Mouse (Mus musculus): ENCODE data around the gene Inpp5d. TPM values are rescaled to one million over a fixed set of nuclear protein-coding genes. Genes with fewer than 3 reads are reported as not detected.

Gene Inpp5d
- polyA plus RNA-seq, 1 experiment from 2014 or later: 6.0 TPM

DNA sequence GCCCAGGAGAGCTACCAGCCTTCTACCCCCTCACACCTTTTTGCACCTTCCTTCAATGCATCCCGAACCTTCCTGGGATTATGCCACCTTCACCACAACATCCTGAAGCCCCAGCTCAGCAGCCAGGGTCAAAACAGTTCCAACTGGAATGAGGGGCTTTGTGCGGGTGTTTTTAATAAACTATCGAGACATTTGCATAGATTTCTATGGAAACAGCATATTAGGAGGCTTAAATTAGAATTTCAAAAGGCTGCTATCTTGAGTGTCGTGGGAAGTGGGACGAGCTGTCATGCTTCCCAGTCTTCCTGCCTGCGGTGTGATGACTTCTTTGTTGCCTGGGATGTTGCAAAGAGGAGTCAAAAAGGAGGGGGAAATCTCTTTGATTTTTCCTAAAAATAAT is 88.9 kb downstream of the Inpp5d start:
- Histone ChIP-seq H3K27ac (replicated peaks) (no peak overlapping the region), H3K4me2 (no peak overlapping the region), H3K4me3 (no peak overlapping the region), H3K9me3 (peaks cover 7% of the 10 kb centered on the region), H3K36me3 (peaks cover 15% of the 10 kb centered on the region), H3K27me3 (replicated peaks) (no peaks in the 10 kb centered on the region), H3K4me1 (no peaks in the 10 kb centered on the region), H3K9ac (no peak overlapping the region)
- WGBS: 56% methylated on average over 6 of the region's 6 CpGs
- ATAC-seq (ENCODE audit: extremely low read depth, insufficient number of reproducible peaks, low FRiP score, low TSS enrichment): no peak

DNA sequence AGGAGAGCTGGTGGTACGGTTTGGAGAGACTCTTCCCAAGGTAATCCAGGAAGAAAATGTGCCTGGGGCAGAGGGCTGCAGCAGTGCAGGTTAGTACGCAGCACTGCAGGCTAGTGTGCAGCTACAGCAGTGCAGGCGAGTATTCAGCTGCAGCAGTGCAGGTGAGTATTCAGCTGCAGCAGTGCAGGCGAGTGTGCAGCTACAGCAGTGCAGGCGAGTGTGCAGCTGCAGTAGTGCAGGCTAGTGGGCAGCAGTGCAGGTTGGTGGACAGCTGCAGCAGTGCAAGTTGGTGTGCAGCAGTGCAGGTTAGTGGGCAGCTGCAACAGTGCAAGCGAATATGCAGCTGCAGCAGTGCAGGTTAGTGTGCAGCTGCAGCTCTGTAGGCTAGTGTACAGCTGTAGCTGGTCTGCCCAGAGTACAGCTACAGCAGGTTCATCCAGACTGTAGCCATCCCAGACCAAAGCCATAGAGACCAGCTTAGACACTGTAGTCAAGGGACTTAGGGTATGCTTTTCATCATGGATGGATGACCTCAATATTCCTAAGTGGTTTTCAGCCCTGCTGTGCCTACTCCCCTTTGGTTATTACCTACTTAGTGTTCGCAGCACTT is 89.7 kb downstream of the Inpp5d start:
- H3K4me2 ChIP-seq: no peak overlapping the region
- peaks cover 13% of the 10 kb centered on the region for H3K36me3 ChIP-seq
- no peak overlapping the region for H3K9ac ChIP-seq
- H3K4me1 ChIP-seq: no peaks in the 10 kb centered on the region
- WGBS: 76% methylated on average over 7 of the region's 7 CpGs
- no peaks in the 10 kb centered on the region for H3K27me3 ChIP-seq (replicated peaks)
- H3K27ac ChIP-seq (replicated peaks): no peak overlapping the region
- H3K9me3 ChIP-seq: peaks cover 7% of the 10 kb centered on the region
- ATAC-seq (ENCODE audit: extremely low read depth, insufficient number of reproducible peaks, low FRiP score, low TSS enrichment): no peak
- H3K4me3 ChIP-seq: no peak overlapping the region

- Histone ChIP-seq H3K27me3 (replicated peaks) (no peaks in the 10 kb centered on the region; the same call in 1 of the 2 replicates), H3K4me3 (no peak overlapping the region), H3K27ac (replicated peaks) (no peak overlapping the region), H3K9me3 (peaks cover 7% of the 10 kb centered on the region), H3K36me3 (peaks cover 18% of the 10 kb centered on the region), H3K9ac (no peak overlapping the region), H3K4me1 (no peaks in the 10 kb centered on the region), H3K4me2 (no peak overlapping the region)
- ATAC-seq (ENCODE audit: extremely low read depth, insufficient number of reproducible peaks, low FRiP score, low TSS enrichment): no peak
- 58% methylated on average over 10 of the region's 10 CpGs for WGBS
Observed at GRCm38 (mm10) chr1:87711938-87712613, 92.0 kb downstream of the Inpp5d start.

DNA sequence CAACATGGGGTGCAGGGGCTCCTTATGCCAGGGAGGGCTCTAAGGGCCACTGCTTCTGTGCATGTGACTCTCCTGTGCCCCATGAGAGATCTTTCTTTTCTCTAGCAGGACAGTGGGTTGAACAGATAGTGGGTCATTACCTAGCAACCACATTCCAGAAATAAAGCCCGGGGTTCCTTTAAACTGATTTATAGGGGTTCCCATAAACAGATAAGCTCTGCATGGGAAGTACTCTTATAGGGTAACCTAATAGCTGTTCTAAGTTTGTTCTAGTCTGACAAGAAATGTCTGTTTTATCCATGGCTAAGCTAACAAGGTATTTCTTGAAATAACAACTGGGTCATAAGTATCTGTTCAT is 92.5 kb downstream of the Inpp5d start:
- WGBS: 76% methylated on average over 1 of the region's 1 CpGs
- Histone ChIP-seq H3K4me3 (no peak overlapping the region), H3K36me3 (peaks cover 18% of the 10 kb centered on the region), H3K9ac (no peak overlapping the region), H3K4me2 (no peak overlapping the region), H3K4me1 (no peaks in the 10 kb centered on the region), H3K27me3 (replicated peaks) (no peaks in the 10 kb centered on the region; the same call in 1 of the 2 replicates), H3K27ac (replicated peaks) (no peak overlapping the region), H3K9me3 (peaks cover 7% of the 10 kb centered on the region)
- ATAC-seq (ENCODE audit: extremely low read depth, insufficient number of reproducible peaks, low FRiP score, low TSS enrichment): no peak

DNA sequence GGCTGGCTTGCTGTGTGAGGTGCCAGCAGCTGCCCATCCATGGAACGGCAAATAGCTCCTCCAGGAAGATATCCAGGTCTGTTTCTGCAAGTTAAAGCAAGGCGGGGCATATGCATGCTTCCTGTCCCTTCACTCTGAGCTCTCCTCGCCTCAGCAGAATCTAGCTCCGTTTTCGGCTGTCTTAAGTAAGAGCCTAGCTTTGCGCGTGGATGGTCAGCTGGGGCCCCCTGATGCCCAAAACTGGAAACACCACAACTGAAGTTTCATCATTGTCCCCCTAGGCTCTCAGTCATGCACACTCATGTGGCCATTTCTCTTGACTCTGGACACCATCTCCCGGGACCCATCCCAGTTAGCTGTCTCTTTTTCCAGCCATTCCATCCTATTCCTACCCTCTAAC is 101.3 kb downstream of the Inpp5d start:
- no peak overlapping the region for H3K4me3 ChIP-seq
- H3K27ac ChIP-seq (replicated peaks): no peak overlapping the region
- 24% methylated on average over 8 of the region's 8 CpGs for WGBS
- H3K27me3 ChIP-seq (replicated peaks): no peaks in the 10 kb centered on the region; the same call in 1 of the 2 replicates
- H3K9ac ChIP-seq: no peak overlapping the region
- peak overlapping the region; percentile 35 for H3K4me2 ChIP-seq
- H3K4me1 ChIP-seq: peaks cover 3% of the 10 kb centered on the region; the same call in 1 of the 2 replicates
- no peak for ATAC-seq (ENCODE audit: extremely low read depth, insufficient number of reproducible peaks, low FRiP score, low TSS enrichment)
- no peaks in the 10 kb centered on the region for H3K36me3 ChIP-seq
- H3K9me3 ChIP-seq: no peaks in the 10 kb centered on the region

DNA sequence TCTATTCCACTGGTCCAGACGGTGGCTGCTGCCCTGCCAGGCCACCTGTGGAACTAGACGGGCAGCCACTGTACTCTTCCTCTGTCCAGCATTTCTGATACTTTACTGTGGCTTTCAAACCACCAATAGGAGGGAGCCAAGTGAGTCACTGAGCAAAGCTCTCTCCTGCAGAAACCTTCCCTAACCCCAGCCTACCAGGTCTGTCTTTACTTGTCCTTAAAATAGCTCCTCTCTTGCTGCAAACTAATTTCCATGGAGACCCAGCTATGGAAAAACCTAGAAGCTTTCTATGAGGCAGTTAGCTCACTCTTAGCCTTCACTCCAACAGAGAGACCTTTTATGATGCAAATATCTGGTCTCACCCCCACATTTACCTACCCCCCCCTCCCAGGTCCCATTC is 102.0 kb downstream of the Inpp5d start:
- H3K36me3 ChIP-seq: no peaks in the 10 kb centered on the region
- H3K4me2 ChIP-seq: no peak overlapping the region
- no peak overlapping the region for H3K27ac ChIP-seq (replicated peaks)
- ATAC-seq (ENCODE audit: extremely low read depth, insufficient number of reproducible peaks, low FRiP score, low TSS enrichment): no peak
- peaks cover 3% of the 10 kb centered on the region; the same call in 1 of the 2 replicates for H3K4me1 ChIP-seq
- no peak overlapping the region for H3K9ac ChIP-seq
- no peak overlapping the region for H3K4me3 ChIP-seq
- H3K27me3 ChIP-seq (replicated peaks): no peaks in the 10 kb centered on the region; the same call in 1 of the 2 replicates
- 20% methylated on average over 2 of the region's 2 CpGs for WGBS
- no peaks in the 10 kb centered on the region for H3K9me3 ChIP-seq

GRCm38 (mm10) chr1:87723351-87723750 is 103.2 kb downstream of the Inpp5d start:
- WGBS: 66% methylated on average over 4 of the region's 4 CpGs
- no peaks in the 10 kb centered on the region; the same call in 1 of the 2 replicates for H3K27me3 ChIP-seq (replicated peaks)
- no peak for ATAC-seq (ENCODE audit: extremely low read depth, insufficient number of reproducible peaks, low FRiP score, low TSS enrichment)
- no peak overlapping the region for H3K9ac ChIP-seq
- peaks cover 3% of the 10 kb centered on the region; the same call in 1 of the 2 replicates for H3K4me1 ChIP-seq
- H3K27ac ChIP-seq (replicated peaks): no peak overlapping the region
- H3K4me3 ChIP-seq: no peak overlapping the region
- no peak overlapping the region for H3K4me2 ChIP-seq
- no peaks in the 10 kb centered on the region for H3K9me3 ChIP-seq
- no peaks in the 10 kb centered on the region for H3K36me3 ChIP-seq

DNA sequence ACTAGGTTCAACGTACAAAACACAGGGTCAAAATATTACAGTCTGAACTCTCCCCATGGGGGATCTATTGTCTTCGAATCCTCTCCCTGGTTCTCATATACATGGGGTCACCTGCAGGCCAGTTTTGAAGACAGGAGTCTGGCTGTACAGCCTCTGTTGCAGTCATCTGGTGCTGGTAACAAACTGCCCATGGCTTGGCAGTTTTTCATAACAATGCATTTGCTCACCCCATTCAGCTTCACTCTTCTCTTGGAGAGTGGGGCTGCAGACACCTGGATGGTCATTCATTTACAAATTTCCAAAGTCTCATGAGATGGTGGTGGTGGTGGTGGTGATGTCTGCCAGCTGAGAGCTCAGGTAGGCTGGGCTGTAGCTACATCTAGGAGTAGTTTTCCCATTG is 109.0 kb downstream of the Inpp5d start:
- Histone ChIP-seq H3K4me1 (no peaks in the 10 kb centered on the region), H3K36me3 (no peaks in the 10 kb centered on the region), H3K27me3 (replicated peaks) (no peaks in the 10 kb centered on the region), H3K4me2 (no peak overlapping the region), H3K9ac (no peak overlapping the region), H3K4me3 (no peak overlapping the region), H3K9me3 (no peaks in the 10 kb centered on the region), H3K27ac (replicated peaks) (no peak overlapping the region)
- 74% methylated on average over 2 of the region's 2 CpGs for WGBS
- ATAC-seq (ENCODE audit: extremely low read depth, insufficient number of reproducible peaks, low FRiP score, low TSS enrichment): no peak

DNA sequence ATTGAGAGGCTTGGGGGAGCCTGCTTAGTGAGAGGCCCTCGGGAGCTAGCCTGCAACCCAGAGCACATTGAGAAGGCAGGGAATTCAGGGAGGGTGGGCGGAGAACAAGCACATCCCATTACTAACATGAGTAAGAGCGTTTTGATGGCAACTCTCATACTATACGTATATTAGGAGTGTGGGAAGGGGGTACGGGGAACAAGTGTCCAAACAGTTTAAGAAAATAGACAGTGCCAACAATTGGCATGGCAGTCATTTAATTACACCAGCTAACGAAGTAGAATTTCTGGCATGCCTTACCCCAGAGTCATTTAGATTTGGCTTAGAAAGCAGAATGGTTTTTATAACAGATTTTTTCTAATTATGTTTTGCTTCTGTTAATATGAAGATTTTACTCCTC is 109.7 kb downstream of the Inpp5d start:
- Histone ChIP-seq H3K27ac (replicated peaks) (no peak overlapping the region), H3K4me3 (no peak overlapping the region), H3K27me3 (replicated peaks) (0 out of 2 replicates have a peak, but pooled peaks cover 4% of the 10 kb centered on the region), H3K9me3 (no peaks in the 10 kb centered on the region), H3K36me3 (no peaks in the 10 kb centered on the region), H3K4me1 (no peaks in the 10 kb centered on the region), H3K4me2 (no peak overlapping the region), H3K9ac (no peak overlapping the region)
- 68% methylated on average over 6 of the region's 6 CpGs for WGBS
- ATAC-seq (ENCODE audit: extremely low read depth, insufficient number of reproducible peaks, low FRiP score, low TSS enrichment): no peak

DNA sequence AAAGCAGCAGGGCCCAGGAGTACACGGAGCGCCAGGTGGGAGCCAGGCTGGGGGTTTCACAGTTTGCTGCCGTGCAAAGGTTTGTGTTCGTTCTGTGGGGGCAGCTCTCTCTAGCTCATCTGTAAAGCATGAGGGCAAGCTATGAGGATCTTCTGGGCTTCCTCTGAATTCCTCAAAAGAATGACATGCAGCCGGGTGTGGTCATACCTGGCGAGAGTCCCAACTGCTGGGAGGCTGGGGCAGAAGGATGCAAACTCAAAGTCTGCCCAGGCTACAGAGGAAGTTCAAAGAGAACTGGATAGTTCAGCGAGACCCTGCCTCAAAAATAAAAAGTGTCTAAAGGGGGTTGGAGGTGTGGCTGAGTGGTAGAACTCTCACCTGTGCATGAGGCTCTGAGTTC is 110.2 kb downstream of the Inpp5d start:
- no peaks in the 10 kb centered on the region for H3K36me3 ChIP-seq
- no peak overlapping the region for H3K4me3 ChIP-seq
- 0 out of 2 replicates have a peak, but pooled peaks cover 4% of the 10 kb centered on the region for H3K27me3 ChIP-seq (replicated peaks)
- ATAC-seq (ENCODE audit: extremely low read depth, insufficient number of reproducible peaks, low FRiP score, low TSS enrichment): no peak
- no peaks in the 10 kb centered on the region for H3K4me1 ChIP-seq
- H3K27ac ChIP-seq (replicated peaks): no peak overlapping the region
- H3K9ac ChIP-seq: no peak overlapping the region
- H3K9me3 ChIP-seq: no peaks in the 10 kb centered on the region
- WGBS: 81% methylated on average over 7 of the region's 7 CpGs
- no peak overlapping the region for H3K4me2 ChIP-seq

- Histone ChIP-seq H3K27ac (replicated peaks) (no peak overlapping the region), H3K4me1 (no peaks in the 10 kb centered on the region), H3K4me2 (no peak overlapping the region), H3K36me3 (no peaks in the 10 kb centered on the region), H3K27me3 (replicated peaks) (peaks cover 4% of the 10 kb centered on the region; the same call in 1 of the 2 replicates), H3K9ac (no peak overlapping the region), H3K4me3 (no peak overlapping the region), H3K9me3 (no peaks in the 10 kb centered on the region)
- WGBS: 73% methylated on average over 5 of the region's 5 CpGs
- ATAC-seq (ENCODE audit: extremely low read depth, insufficient number of reproducible peaks, low FRiP score, low TSS enrichment): no peak
Observed at GRCm38 (mm10) chr1:87733212-87733611, 113.1 kb downstream of the Inpp5d start.

- Histone ChIP-seq H3K27me3 (replicated peaks) (peaks cover 4% of the 10 kb centered on the region; the same call in 1 of the 2 replicates), H3K4me2 (no peak overlapping the region), H3K36me3 (no peaks in the 10 kb centered on the region), H3K9ac (no peak overlapping the region), H3K4me1 (no peaks in the 10 kb centered on the region), H3K9me3 (no peaks in the 10 kb centered on the region), H3K27ac (replicated peaks) (no peak overlapping the region), H3K4me3 (no peak overlapping the region)
- WGBS: 68% methylated on average over 3 of the region's 3 CpGs
- ATAC-seq (ENCODE audit: extremely low read depth, insufficient number of reproducible peaks, low FRiP score, low TSS enrichment): no peak
Observed at GRCm38 (mm10) chr1:87734153-87734552, 114.0 kb downstream of the Inpp5d start.

All from heart, embryonic 13.5 days (tissue).